Mouse (Mus musculus) hindbrain, embryonic 11.5 days (tissue): ENCODE results near the gene Pik3cd. TPM values are rescaled to one million over a fixed set of nuclear protein-coding genes. Genes with fewer than 3 reads are reported as not detected.

ENCODE experiments used
- ATAC-seq: fragments of 200-750 bp; cut with Nextera tagmentation; 2 replicates; pipeline ENCODE4 v1.8.0; 2017; ENCODE audit warnings: mild to moderate bottlenecking, moderate TSS enrichment, moderate library complexity; ENCODE audit not compliant: low FRiP score
- DNase-seq: peaks from one replicate; pipeline ENCODE4 v3.0.0-alpha.2; 2015; ENCODE audit warnings: low spot score
- H3K27ac ChIP-seq: fragments of 300-500 bp; sonication (generic); 2 replicates; pipeline ENCODE4 v1.5.1; 2014; ENCODE audit warnings: mild to moderate bottlenecking, low read depth, low read length
- H3K27me3 ChIP-seq: fragments of 300-500 bp; sonication (generic); 2 replicates; pipeline ENCODE4 v1.6.1; 2014; ENCODE audit warnings: mild to moderate bottlenecking, low read length, moderate library complexity, mixed read lengths; ENCODE audit not compliant: control insufficient read depth, insufficient read depth
- H3K36me3 ChIP-seq: fragments of 300-500 bp; sonication (generic); 2 replicates; pipeline ENCODE4 v1.6.1; 2014; ENCODE audit warnings: mild to moderate bottlenecking, low read length, moderate library complexity, mixed read lengths; ENCODE audit not compliant: control insufficient read depth, insufficient read depth
- H3K4me1 ChIP-seq: fragments of 300-500 bp; sonication (generic); replicated peaks from 2 replicates; pipeline ENCODE4 v1.6.1; 2014; ENCODE audit warnings: low read length, mixed read lengths; ENCODE audit not compliant: control insufficient read depth, insufficient read depth
- H3K4me2 ChIP-seq: fragments of 300-500 bp; sonication (generic); replicated peaks from 2 replicates; pipeline ENCODE4 v1.6.1; 2014; ENCODE audit warnings: mild to moderate bottlenecking, low read depth, low read length
- H3K4me3 ChIP-seq: fragments of 300-500 bp; sonication (generic); 2 replicates; pipeline ENCODE4 v1.5.1; 2014; ENCODE audit warnings: low read depth, low read length
- H3K9ac ChIP-seq: fragments of 300-500 bp; sonication (generic); 2 replicates; pipeline ENCODE4 v1.6.1; 2014; ENCODE audit warnings: low read depth, low read length
- H3K9me3 ChIP-seq: fragments of 300-500 bp; sonication (generic); 2 replicates; pipeline ENCODE4 v1.6.1; 2016; ENCODE audit warnings: low read length; ENCODE audit not compliant: control insufficient read depth
- WGBS: fragments of 180-500 bp; shearing (Covaris S2); extraction: QIAGEN DNeasy Blood & Tissue Kit; methylation state at CpG from one replicate; pipeline ENCODE4 v1.1.7; 2014; 5-methylcytosine and 5-hydroxymethylcytosine counted together
- polyA plus RNA-seq: library from polyadenylated mRNA; unstranded; fragments of >200 nt; fragmentation: Nextera tagmentation; extraction: Ambion mirVana; gene quantifications from 2 replicates; pipeline ENCODE4 v1.2.1, GENCODE M21; 2014

Gene Pik3cd
- polyA plus RNA-seq, 1 experiment from 2014 or later = 10.1 TPM

GRCm38 (mm10) chr4:149650493-149651193, 51.7 kb downstream of the Pik3cd start:
- 0 out of 2 replicates have a peak, but pooled peaks cover 4% of the 10 kb centered on the region for H3K36me3 ChIP-seq
- H3K27ac ChIP-seq = no peak overlapping the region
- DNase-seq (peak; percentile 84), ATAC-seq (no peak)
- no peak overlapping the region for H3K9ac ChIP-seq
- 67% methylated on average over 24 of the region's 24 CpGs for WGBS
- H3K4me3 ChIP-seq = no peak overlapping the region
- H3K4me1 ChIP-seq = no peaks in the 10 kb centered on the region
- H3K4me2 ChIP-seq = no peak overlapping the region
- H3K9me3 ChIP-seq = no peaks in the 10 kb centered on the region
- H3K27me3 ChIP-seq = no peaks in the 10 kb centered on the region

- H3K36me3 ChIP-seq = 0 out of 2 replicates have a peak, but pooled peaks cover 8% of the 10 kb centered on the region
- DNase-seq (no peak), ATAC-seq (no peak)
- H3K9me3 ChIP-seq = no peaks in the 10 kb centered on the region
- WGBS = 90% methylated on average over 20 of the region's 20 CpGs
- H3K27ac ChIP-seq = no peak overlapping the region
- no peak overlapping the region for H3K9ac ChIP-seq
- H3K27me3 ChIP-seq = no peaks in the 10 kb centered on the region
- no peak overlapping the region for H3K4me2 ChIP-seq
- H3K4me1 ChIP-seq = no peaks in the 10 kb centered on the region
- no peak overlapping the region for H3K4me3 ChIP-seq
Measured at GRCm38 (mm10) chr4:149648031-149648805, 54.2 kb downstream of the Pik3cd start.

- Histone ChIP-seq H3K36me3 (peaks cover 9% of the 10 kb centered on the region; the same call in 1 of the 2 replicates), H3K4me1 (no peaks in the 10 kb centered on the region), H3K27ac (no peak overlapping the region), H3K4me3 (no peak overlapping the region), H3K4me2 (no peak overlapping the region), H3K9ac (no peak overlapping the region), H3K9me3 (no peaks in the 10 kb centered on the region), H3K27me3 (no peaks in the 10 kb centered on the region)
- ATAC-seq (no peak), DNase-seq (no peak)
- 94% methylated on average over 9 of the region's 9 CpGs for WGBS
Measured at GRCm38 (mm10) chr4:149645761-149646160, 56.6 kb downstream of the Pik3cd start.

GRCm38 (mm10) chr4:149641956-149642355, 60.4 kb downstream of the Pik3cd start:
- no peak overlapping the region for H3K9ac ChIP-seq
- ATAC-seq (no peak), DNase-seq (no peak)
- H3K36me3 ChIP-seq = peaks cover 7% of the 10 kb centered on the region; the same call in 1 of the 2 replicates
- H3K9me3 ChIP-seq = no peaks in the 10 kb centered on the region
- H3K27me3 ChIP-seq = no peaks in the 10 kb centered on the region
- H3K27ac ChIP-seq = no peak overlapping the region
- H3K4me2 ChIP-seq = no peak overlapping the region
- 80% methylated on average over 5 of the region's 5 CpGs for WGBS
- H3K4me3 ChIP-seq = no peak overlapping the region
- no peaks in the 10 kb centered on the region for H3K4me1 ChIP-seq

GRCm38 (mm10) chr4:149641400-149641799, 61.0 kb downstream of the Pik3cd start:
- Histone ChIP-seq H3K27ac (no peak overlapping the region), H3K4me3 (no peak overlapping the region), H3K36me3 (peaks cover 7% of the 10 kb centered on the region; the same call in 1 of the 2 replicates), H3K4me2 (no peak overlapping the region), H3K27me3 (no peaks in the 10 kb centered on the region), H3K9me3 (no peaks in the 10 kb centered on the region), H3K4me1 (no peaks in the 10 kb centered on the region), H3K9ac (no peak overlapping the region)
- 60% methylated on average over 8 of the region's 8 CpGs for WGBS
- ATAC-seq = no peak
- no peak for DNase-seq

- Histone ChIP-seq H3K4me1 (no peaks in the 10 kb centered on the region), H3K36me3 (peaks cover 10% of the 10 kb centered on the region; the same call in 1 of the 2 replicates)
- WGBS = 79% methylated on average over 9 of the region's 9 CpGs
Measured at GRCm38 (mm10) chr4:149640831-149641230, 61.5 kb downstream of the Pik3cd start.

GRCm38 (mm10) chr4:149637942-149638341, 64.4 kb downstream of the Pik3cd start:
- H3K9ac ChIP-seq = no peak overlapping the region
- no peaks in the 10 kb centered on the region for H3K9me3 ChIP-seq
- H3K27ac ChIP-seq = no peak overlapping the region
- H3K4me2 ChIP-seq = no peak overlapping the region
- ATAC-seq (no peak), DNase-seq (no peak)
- WGBS = 93% methylated on average over 7 of the region's 7 CpGs
- H3K4me3 ChIP-seq = no peak overlapping the region
- no peaks in the 10 kb centered on the region for H3K27me3 ChIP-seq
- H3K36me3 ChIP-seq = peaks cover 9% of the 10 kb centered on the region; the same call in 1 of the 2 replicates
- H3K4me1 ChIP-seq = no peaks in the 10 kb centered on the region

More at GRCm38 (mm10) chr4:149640831-149641230, 61.5 kb downstream of the Pik3cd start:
- no peak overlapping the region for H3K9ac ChIP-seq
- H3K27me3 ChIP-seq = no peaks in the 10 kb centered on the region
- DNase-seq (no peak), ATAC-seq (no peak)
- H3K4me3 ChIP-seq = no peak overlapping the region
- H3K9me3 ChIP-seq = no peaks in the 10 kb centered on the region
- no peak overlapping the region for H3K27ac ChIP-seq
- no peak overlapping the region for H3K4me2 ChIP-seq

- no peak overlapping the region for H3K4me2 ChIP-seq
- H3K36me3 ChIP-seq = peaks cover 11% of the 10 kb centered on the region
- no peak overlapping the region for H3K9ac ChIP-seq
- no peak overlapping the region for H3K27ac ChIP-seq
- H3K4me1 ChIP-seq = no peaks in the 10 kb centered on the region
- 93% methylated on average over 8 of the region's 8 CpGs for whole genome bisulfite sequencing
- DNase-seq (no peak), ATAC-seq (no peak)
- no peak overlapping the region for H3K4me3 ChIP-seq
- no peaks in the 10 kb centered on the region for H3K27me3 ChIP-seq
- H3K9me3 ChIP-seq = no peaks in the 10 kb centered on the region
Measured at GRCm38 (mm10) chr4:149635915-149636415, 66.4 kb downstream of the Pik3cd start.
